Mouse (Mus musculus): Measurements from ENCODE around the gene Gm28510.
"Not testable (repeated sequence)": the region's sequence is repeated elsewhere in the genome, so short reads cannot be mapped to it uniquely, and the experiment has no call there.

Gene Gm28510

DNA sequence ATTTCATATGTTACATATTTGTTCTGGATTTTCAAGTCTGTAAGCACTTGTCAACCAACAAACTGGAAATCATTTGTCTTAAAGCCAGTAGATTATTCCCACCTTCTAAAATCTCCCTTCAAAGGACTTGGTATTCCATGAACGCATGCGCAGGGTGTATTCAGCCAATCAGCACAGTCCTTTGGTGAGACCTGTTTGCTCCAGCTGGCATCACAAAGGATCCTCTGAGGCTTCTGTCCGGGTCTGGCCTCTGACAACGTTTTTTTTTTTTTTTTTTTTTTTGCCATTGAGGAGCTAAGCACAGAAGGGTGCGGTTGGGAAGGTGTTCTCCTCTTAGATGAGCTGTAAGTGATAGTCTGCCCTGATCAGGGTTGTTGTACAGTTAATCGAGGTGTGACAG is at the start of gene Gm28510:
Gene Gm28510, plus strand, starts transcription at position 301 of the 400 bp plus-strand sequence.
- DNase-seq = not testable (repeated sequence)

Measured in cerebellum, postnatal 10 days (tissue).